Mouse (Mus musculus): ENCODE data around the gene Igsf9.

The Igsf9 gene

GRCm38 (mm10) chr1:172496030-172496429, 14.4 kb downstream of the Igsf9 start:
- DNase-seq (ENCODE audit: low read depth, low spot score) = no peak

GRCm38 (mm10) chr1:172497428-172497827, 15.8 kb downstream of the Igsf9 start:
- no peak for DNase-seq (ENCODE audit: low read depth, low spot score)

- DNase-seq (ENCODE audit: low read depth, low spot score) = peak; percentile 79
Observed at GRCm38 (mm10) chr1:172499765-172500441, 18.3 kb downstream of the Igsf9 start, which contains the start of gene Tagln2. Gene Tagln2, plus strand, starts transcription at chr1:172500047.

GRCm38 (mm10) chr1:172500451-172501370, 19.1 kb downstream of the Igsf9 start:
- no peak for DNase-seq (ENCODE audit: low read depth, low spot score)

DNA sequence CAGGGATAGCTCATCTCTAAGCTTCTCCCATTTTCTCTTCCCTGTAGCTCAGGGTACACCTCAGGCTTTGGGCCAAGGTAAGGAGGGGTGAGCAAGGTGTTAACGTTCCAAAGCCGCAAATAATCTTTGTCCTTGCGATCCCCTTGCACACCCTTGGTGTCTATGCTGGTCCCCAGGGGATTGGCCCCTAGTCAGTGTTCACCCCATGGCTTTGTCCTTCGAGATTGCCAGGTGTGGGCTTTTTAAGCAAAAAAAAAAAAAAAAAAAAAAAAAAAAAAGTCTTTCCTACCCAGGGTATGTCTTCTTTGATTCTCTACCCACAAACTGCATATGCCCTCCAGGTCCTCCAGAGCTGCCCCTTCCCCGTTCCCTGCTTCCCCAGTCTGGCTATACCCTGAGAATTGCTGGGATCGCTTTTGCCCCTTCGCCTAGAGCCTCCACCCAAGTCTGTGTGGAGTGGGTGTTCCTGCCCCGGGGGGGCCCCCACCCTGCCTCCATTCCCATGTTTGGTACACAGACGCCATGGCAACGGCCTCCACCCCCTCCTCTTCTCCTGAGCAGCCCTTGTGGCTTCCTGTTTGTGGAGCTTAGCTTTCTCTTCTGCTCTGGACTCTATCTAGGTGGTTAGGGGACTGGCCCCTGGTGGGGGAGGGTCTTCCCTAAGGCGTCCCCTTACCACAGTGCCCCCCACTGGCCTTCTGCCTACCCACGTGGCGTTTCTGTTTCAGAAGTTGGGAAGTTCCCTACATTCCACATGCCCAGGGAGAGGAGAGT, 20.0 kb downstream of the Igsf9 start:
- DNase-seq (ENCODE audit: low read depth, low spot score) = no peak

DNA sequence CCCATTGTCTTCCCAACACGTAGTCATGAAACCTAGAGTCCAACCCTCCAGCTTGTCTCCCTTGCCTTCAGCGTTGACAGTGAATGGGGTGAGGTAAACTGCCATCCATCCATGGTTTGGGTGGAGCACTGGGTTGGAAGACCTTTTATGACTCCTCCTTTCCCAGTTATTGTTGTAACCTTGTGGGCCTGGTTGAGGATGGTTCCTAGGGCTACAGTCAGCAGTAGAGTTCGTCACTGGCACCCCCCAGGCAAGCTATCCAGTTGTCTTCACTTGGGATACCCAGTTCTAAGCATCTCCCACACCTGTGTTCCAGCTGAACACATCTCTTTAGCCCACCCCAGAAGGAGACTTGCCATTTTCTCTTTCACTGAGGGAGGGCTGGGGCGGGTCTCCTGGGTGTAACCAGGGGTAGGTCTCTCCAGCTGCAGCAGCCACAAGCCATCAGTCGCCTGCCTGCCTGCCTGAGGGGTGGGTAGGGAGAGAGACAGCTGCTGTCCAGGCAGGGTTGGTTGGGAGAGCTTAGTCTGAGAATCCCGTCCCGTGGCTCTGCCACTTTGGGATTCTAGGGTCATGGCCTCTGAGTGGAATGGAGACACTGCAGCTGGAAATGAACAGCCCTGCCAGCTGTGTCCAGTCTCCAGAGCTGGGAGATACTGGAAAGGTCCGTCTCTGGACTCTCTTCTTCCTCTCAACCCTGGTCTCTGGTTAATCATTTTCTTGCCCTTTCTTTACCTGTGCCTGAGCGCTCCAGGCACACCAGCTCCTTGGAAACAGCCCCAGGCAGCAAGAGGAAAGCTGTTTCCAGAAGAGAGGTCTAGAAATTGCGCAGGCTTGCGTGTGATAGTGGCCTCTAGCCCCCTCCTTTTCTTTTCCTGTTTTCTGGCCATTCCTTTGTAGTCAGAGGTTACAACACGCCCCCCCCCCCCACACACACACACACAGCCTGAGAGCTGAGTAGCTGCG, 20.8 kb downstream of the Igsf9 start:
- no peak for DNase-seq (ENCODE audit: low read depth, low spot score)

- no peak for DNase-seq (ENCODE audit: low read depth, low spot score)
Observed at GRCm38 (mm10) chr1:172503111-172503997, 21.8 kb downstream of the Igsf9 start.

DNA sequence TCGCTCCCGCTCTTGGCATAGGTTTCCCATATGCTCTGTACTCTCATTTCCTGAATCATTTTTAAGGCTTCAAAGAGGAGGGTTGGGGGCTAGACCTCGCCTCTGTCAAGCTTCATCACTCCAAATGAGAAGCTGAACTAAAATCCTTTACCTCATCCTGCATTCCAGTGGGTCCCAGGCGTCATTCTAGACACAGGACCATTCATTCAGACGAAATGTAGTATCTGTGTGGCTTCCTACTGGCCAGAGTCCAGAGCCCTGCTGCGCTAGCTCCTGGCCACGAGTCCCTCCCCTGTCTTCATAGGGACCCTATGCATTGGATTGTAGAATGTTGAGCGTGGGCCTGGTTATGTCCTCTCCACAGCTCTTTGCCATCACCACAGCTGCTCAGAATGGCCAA, 23.2 kb downstream of the Igsf9 start:
- no peak for DNase-seq (ENCODE audit: low read depth, low spot score)

GRCm38 (mm10) chr1:172507001-172507400, 25.4 kb downstream of the Igsf9 start:
- DNase-seq (ENCODE audit: low read depth, low spot score) = no peak

DNA sequence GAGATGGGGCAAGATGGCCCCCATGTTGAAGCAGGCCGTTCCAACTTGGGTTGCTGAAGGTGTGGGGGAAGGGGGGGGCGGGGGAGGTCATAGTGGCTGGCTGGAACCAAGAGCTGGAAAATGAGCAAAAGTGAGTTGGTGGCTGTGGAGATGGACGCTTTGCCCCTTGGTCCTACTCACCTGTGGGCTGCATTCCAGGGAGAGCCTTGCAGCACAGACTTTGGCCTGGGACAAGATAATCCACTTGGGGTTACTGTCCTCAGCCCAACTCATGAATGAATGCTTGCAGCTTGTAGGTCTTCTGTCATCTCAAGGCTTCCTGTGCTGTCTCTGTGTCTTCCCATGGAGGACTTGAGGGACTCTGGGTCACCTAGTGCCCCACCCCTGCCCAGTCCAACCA, 26.1 kb downstream of the Igsf9 start:
- no peak for DNase-seq (ENCODE audit: low read depth, low spot score)

- no peak for DNase-seq (ENCODE audit: low read depth, low spot score)
Observed at GRCm38 (mm10) chr1:172508172-172508571, 26.6 kb downstream of the Igsf9 start.

GRCm38 (mm10) chr1:172509235-172509634, 27.6 kb downstream of the Igsf9 start:
- no peak for DNase-seq (ENCODE audit: low read depth, low spot score)

DNA sequence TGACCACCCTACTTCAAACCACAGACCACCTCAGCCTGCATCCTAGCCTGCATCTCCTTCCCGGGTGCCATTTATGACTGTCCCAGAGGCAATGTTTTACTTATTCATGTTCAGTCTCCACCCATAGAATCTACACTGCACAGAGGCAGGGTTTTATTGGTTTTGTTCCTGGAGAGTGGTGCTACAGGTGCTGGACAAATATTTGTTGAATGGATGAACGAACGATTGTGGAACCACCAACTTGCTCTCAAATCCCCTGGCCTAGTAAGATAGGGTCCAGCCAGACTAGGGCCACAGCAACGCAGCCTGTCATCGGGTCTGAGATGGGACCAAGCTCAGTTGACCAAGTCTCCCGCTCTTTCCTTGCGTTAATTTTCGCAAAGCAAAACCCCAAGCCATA, 28.4 kb downstream of the Igsf9 start:
- DNase-seq (ENCODE audit: low read depth, low spot score) = no peak

- DNase-seq (ENCODE audit: low read depth, low spot score) = no peak
Observed at GRCm38 (mm10) chr1:172510421-172510972, 28.9 kb downstream of the Igsf9 start.

- no peak for DNase-seq (ENCODE audit: low read depth, low spot score)
Observed at GRCm38 (mm10) chr1:172512962-172513361, 31.4 kb downstream of the Igsf9 start.

DNA sequence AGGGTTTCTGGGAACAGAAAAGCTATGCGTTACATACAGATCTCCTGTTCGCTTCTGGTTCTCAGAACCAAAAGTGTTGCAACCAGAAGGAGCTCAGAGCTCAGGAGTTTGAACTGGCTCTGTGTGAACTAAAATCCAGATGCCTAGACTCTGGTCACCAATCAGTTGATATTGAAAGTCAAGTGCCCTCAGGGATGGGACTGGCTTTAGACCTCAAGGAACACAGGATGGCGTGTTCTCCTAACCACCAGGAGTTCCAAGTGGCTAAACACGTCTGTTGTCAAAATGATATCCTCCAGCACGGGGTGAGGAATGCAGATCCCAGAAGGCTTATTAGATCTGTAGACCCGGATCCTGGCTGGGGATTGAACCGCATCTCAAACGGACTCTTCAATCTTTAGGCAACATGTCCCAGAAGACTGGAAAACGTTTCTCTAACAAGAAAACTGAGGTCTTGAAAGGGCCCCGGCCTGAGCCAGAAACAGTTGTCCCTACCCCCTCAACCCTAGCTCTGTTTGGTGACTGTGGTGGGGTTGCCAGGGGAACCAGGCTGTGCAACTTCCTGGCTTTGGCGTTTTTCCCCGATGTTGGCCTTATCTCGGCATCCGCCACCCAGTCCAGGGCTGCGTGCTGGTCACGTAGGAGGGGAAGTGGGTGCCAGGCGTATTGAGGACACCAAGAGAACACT, 32.1 kb downstream of the Igsf9 start:
- DNase-seq (ENCODE audit: low read depth, low spot score) = no peak

DNA sequence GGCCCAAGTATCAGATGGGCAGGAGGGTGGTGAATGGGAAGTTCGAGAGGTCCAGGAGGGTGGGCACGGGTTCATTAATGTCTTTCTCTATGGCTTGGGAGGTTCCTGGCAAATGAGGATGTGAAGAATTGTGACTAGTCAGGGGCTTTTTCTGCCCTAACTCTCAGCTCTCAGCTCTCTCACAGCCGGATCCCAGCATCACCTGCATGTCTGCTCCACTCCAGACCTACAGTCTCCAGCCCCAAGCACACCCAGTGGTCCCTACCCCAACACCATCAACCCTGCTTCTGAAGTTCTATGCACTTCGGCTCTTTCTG, 32.6 kb downstream of the Igsf9 start:
- no peak for DNase-seq (ENCODE audit: low read depth, low spot score)

DNA sequence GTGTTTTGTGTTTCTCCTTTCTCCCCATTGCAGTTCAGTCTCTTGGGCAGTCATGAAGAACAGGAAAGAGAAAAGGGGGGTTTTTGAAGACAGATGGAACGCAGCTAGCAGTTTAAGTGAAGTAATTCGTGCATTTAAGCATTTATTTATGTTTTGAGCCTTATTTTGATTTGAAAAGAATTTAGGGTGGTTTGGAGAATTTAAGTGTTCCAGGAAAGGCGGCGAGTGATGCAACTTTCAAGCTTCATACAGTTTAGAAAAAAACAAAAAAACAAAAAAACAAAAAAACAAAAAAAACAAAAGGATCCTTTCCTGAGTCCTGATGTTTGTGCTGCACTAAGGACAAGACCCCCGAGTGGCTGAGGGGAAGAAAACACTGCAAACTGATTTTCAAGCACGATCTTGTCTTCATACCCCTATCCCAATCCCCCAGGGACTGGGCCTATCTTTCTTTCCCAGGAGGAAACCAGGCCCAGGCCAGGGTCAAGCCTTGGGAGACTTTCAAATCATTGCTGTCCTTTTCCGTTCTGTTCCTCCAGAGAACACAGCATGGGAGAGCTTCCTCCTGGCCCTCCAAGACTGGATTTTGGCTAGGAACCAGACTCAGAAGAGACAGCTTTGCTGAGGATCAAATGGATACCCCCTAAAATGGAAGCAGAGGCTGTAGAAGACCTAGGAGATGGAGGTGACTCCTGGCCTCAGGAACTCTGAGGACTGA, 33.1 kb downstream of the Igsf9 start:
- DNase-seq (ENCODE audit: low read depth, low spot score) = no peak

Data from mesoderm, embryonic 11.5 days (tissue).